Mouse (Mus musculus) hindbrain, embryonic 12.5 days (tissue): ENCODE data around the gene Ociad1. TPM values are rescaled to one million over a fixed set of nuclear protein-coding genes. Genes with fewer than 3 reads are reported as not detected.

ENCODE experiments used
- ATAC-seq: fragments of 200-750 bp; cut with Nextera tagmentation; 2 replicates; pipeline ENCODE4 v1.8.0; 2017; ENCODE audit warnings: moderate TSS enrichment; ENCODE audit not compliant: low FRiP score
- H3K27ac ChIP-seq: fragments of 300-500 bp; sonication (generic); 2 replicates; pipeline ENCODE4 v1.5.1; 2016; ENCODE audit warnings: mild to moderate bottlenecking
- H3K27me3 ChIP-seq: fragments of 300-500 bp; sonication (generic); 2 replicates; pipeline ENCODE4 v1.6.1; 2016; ENCODE audit warnings: mild to moderate bottlenecking
- H3K36me3 ChIP-seq: fragments of 300-500 bp; sonication (generic); 2 replicates; pipeline ENCODE4 v1.6.1; 2016; ENCODE audit warnings: mild to moderate bottlenecking
- H3K4me1 ChIP-seq: fragments of 300-500 bp; sonication (generic); 2 replicates; pipeline ENCODE4 v1.6.1; 2016
- H3K4me2 ChIP-seq: fragments of 300-500 bp; sonication (generic); replicated peaks from 2 replicates; pipeline ENCODE4 v1.6.1; 2016; ENCODE audit warnings: mild to moderate bottlenecking
- H3K4me3 ChIP-seq: fragments of 300-500 bp; sonication (generic); 2 replicates; pipeline ENCODE4 v1.5.1; 2016; ENCODE audit warnings: mild to moderate bottlenecking
- H3K9ac ChIP-seq: fragments of 300-500 bp; sonication (generic); 2 replicates; pipeline ENCODE4 v1.6.1; 2016; ENCODE audit warnings: mild to moderate bottlenecking, moderate library complexity
- H3K9me3 ChIP-seq: fragments of 300-500 bp; sonication (generic); replicated peaks from 2 replicates; pipeline ENCODE4 v1.6.1; 2016; ENCODE audit warnings: mild to moderate bottlenecking
- WGBS: fragments of 180-500 bp; shearing (Covaris S2); methylation state at CpG from one replicate; pipeline ENCODE4 v1.1.7; 2016; 5-methylcytosine and 5-hydroxymethylcytosine counted together
- polyA plus RNA-seq: library from polyadenylated mRNA; unstranded; fragments of >200 nt; fragmentation: Nextera tagmentation; extraction: Ambion mirVana; gene quantifications from 2 replicates; pipeline ENCODE4 v1.2.1, GENCODE M21; 2016

Gene Ociad1
- polyA plus RNA-seq, 1 experiment from 2014 or later, result 207 TPM

DNA sequence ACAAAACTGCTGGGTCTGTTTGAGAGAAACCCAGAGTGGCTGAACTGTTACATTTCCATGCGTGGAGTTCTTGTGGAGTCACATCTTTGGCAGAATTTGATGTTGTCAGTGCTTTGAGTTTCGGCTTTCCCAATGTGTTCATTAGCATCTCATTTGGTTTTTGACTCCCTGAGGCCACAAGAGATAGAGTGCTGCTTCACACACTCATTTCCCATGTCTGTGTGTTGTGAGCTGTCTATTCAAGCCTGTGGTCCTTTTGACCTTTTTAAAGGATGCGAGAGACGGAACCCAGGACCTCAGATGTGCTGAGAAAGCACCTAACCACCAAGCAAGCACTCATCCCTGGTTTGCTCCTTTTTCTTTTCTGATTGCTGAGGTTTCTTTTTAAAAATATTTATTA lies 52.7 kb downstream of the Ociad1 start:
- 85% methylated on average over 4 of the region's 4 CpGs for WGBS
- Histone ChIP-seq H3K4me3 (no peak overlapping the region), H3K9ac (no peak overlapping the region), H3K36me3 (no peaks in the 10 kb centered on the region), H3K4me2 (no peak overlapping the region), H3K4me1 (0 out of 2 replicates have a peak, but pooled peaks cover 2% of the 10 kb centered on the region), H3K27me3 (no peaks in the 10 kb centered on the region), H3K27ac (no peak overlapping the region), H3K9me3 (no peaks in the 10 kb centered on the region)
- ATAC-seq, result no peak

DNA sequence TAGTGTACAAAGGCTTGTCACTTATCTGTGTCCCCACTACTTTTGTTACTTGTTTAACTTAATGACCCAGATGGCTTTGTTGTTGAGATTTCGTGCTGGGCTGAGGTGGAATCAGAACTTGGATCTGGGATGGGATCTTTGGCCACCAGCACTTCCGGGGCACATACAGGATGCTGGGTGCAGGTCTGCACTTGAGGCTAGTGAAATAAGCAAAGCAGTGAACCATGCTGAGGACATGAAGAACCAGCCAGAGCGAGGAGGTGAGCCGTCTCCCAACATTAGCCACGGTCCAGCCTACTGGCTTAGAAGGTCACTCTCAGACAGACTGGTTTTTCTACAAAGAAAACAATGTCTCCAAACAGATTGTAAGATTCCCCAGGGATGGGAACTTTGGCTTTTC lies 56.9 kb downstream of the Ociad1 start:
- no peak overlapping the region for H3K27ac ChIP-seq
- ATAC-seq, result no peak
- no peak overlapping the region for H3K9ac ChIP-seq
- no peaks in the 10 kb centered on the region for H3K27me3 ChIP-seq
- no peaks in the 10 kb centered on the region for H3K9me3 ChIP-seq
- H3K36me3 ChIP-seq, result no peaks in the 10 kb centered on the region
- WGBS, result 48% methylated on average over 5 of the region's 5 CpGs
- H3K4me1 ChIP-seq, result 0 out of 2 replicates have a peak, but pooled peaks cover 9% of the 10 kb centered on the region
- no peak overlapping the region for H3K4me2 ChIP-seq
- H3K4me3 ChIP-seq, result no peak overlapping the region

DNA sequence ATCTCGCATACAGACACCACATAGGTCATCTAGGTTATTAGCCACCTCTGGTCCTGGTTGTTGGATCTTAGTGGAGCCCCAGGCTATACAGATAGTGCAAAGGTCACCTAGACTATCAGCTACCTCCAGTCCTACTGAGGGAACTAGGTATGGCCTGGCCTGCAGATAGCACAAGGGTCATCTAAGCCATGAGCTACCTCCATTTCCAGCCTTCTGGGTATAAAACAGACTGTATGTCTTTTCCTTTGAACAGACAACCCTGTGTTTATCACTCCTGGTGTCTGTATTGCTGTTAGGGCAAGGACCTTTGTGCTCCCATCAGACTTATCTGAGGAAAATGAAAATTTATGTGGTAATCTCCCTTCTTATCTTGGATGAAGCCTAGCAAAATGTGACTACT lies 59.2 kb downstream of the Ociad1 start:
- Histone ChIP-seq H3K36me3 (no peaks in the 10 kb centered on the region), H3K9ac (no peak overlapping the region), H3K27ac (no peak overlapping the region), H3K4me1 (0 out of 2 replicates have a peak, but pooled peaks cover 9% of the 10 kb centered on the region), H3K27me3 (no peaks in the 10 kb centered on the region), H3K4me2 (no peak overlapping the region), H3K9me3 (no peaks in the 10 kb centered on the region), H3K4me3 (no peak overlapping the region)
- ATAC-seq, result no peak
- 94% methylated on average over 1 of the region's 1 CpGs for WGBS

DNA sequence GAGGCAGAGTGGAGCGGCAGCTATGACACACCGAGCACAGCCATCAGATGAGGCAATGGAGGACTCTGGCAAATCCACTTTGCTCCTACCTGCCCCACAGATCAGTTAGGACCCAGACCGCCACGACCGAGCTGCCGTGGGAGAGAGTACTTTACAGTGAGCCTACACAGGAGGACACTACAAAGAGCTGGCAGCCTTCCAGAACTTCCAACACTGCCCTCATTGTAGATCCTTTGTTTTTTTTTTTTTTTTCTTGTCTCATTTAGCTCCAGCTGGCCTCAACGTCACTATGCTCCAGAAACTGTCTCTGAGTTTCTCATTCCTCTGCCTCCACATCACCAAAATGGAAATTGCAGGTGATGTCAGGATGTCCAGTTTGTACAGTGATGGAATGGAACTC lies 60.9 kb downstream of the Ociad1 start:
- no peaks in the 10 kb centered on the region for H3K9me3 ChIP-seq
- no peak overlapping the region for H3K27ac ChIP-seq
- 58% methylated on average over 7 of the region's 7 CpGs for WGBS
- no peak overlapping the region for H3K9ac ChIP-seq
- no peak overlapping the region for H3K4me2 ChIP-seq
- no peak overlapping the region for H3K4me3 ChIP-seq
- no peaks in the 10 kb centered on the region for H3K36me3 ChIP-seq
- H3K27me3 ChIP-seq, result no peaks in the 10 kb centered on the region
- 0 out of 2 replicates have a peak, but pooled peaks cover 9% of the 10 kb centered on the region for H3K4me1 ChIP-seq
- no peak for ATAC-seq

DNA sequence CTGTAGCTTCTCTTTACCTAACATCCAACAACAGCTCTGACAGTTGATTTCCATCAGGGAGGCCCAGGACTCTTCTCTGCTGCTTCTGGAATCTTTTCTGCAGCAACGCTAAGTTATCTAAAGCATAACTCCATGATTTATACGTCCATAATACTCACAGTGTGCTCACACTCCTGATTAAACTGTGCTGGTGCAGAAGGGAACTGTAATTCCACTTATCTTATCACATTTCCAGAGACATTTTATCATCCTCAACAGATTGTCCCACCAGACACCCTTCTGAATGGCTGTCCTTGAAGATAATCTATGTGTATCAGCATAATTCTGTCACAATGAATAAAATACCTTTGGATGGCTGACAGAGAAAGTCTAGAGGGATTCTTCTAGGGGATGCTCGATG lies 61.4 kb downstream of the Ociad1 start:
- no peak overlapping the region for H3K27ac ChIP-seq

DNA sequence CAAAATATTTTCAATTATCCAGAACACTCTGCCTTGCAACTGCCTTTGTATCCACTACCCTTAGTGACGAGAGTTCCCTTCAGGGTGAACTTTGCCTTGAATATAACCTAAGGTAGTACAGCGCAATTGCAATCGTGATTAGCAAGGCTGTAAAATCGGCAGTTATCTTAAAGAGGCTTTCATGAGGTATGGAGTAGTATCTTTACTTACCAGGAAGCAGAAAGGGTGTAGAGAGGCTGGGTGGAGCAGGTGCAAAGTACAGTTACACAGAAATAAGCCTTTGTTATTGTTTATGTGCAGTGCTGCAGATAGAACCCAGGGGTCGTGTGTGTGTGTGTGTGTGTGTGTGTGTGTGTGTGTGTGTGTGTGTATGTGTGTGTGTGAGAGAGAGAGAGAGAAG lies 62.8 kb downstream of the Ociad1 start:
- no peak overlapping the region for H3K4me2 ChIP-seq
- ATAC-seq, result no peak
- H3K27me3 ChIP-seq, result no peaks in the 10 kb centered on the region
- WGBS, result 80% methylated on average over 5 of the region's 5 CpGs
- no peaks in the 10 kb centered on the region for H3K36me3 ChIP-seq
- H3K9me3 ChIP-seq, result no peaks in the 10 kb centered on the region
- no peak overlapping the region for H3K27ac ChIP-seq
- 0 out of 2 replicates have a peak, but pooled peaks cover 7% of the 10 kb centered on the region for H3K4me1 ChIP-seq
- no peak overlapping the region for H3K4me3 ChIP-seq
- H3K9ac ChIP-seq, result no peak overlapping the region

More for the DNA sequence above, 61.4 kb downstream of the Ociad1 start:
- Histone ChIP-seq H3K4me3 (no peak overlapping the region), H3K36me3 (no peaks in the 10 kb centered on the region), H3K27me3 (no peaks in the 10 kb centered on the region), H3K4me1 (0 out of 2 replicates have a peak, but pooled peaks cover 9% of the 10 kb centered on the region), H3K4me2 (no peak overlapping the region), H3K9me3 (no peaks in the 10 kb centered on the region), H3K9ac (no peak overlapping the region)
- ATAC-seq, result no peak
- 69% methylated on average over 3 of the region's 3 CpGs for WGBS

DNA sequence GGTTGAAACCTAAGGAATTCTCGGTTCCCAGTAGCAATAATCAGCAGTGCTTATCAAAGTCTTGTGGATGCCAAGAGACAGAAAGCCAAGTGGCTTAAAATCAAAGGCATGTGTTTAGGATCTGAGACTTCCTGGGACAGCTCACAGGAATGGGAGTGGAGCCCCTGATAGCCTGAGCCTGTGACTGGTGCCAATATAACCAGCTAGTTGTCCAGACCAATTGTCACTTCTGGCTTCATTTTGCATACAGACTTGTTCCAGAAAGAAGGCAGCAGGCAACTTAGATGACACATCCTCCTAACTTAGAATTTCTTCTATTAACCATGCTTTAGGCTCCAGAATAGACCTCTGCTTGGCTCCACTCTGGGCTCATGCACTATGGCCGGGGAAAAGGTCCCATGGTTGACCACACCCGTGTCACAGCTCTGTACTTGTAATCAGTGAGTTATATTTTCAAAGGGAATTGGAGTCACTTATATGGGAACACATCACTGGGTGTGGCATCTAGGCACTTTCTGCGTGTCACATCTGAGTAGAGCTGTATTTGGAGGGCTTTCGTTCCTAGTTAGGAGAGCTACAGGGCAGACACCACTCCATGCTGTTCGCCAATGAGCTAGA lies 66.7 kb downstream of the Ociad1 start:
- H3K4me1 ChIP-seq, result no peaks in the 10 kb centered on the region

DNA sequence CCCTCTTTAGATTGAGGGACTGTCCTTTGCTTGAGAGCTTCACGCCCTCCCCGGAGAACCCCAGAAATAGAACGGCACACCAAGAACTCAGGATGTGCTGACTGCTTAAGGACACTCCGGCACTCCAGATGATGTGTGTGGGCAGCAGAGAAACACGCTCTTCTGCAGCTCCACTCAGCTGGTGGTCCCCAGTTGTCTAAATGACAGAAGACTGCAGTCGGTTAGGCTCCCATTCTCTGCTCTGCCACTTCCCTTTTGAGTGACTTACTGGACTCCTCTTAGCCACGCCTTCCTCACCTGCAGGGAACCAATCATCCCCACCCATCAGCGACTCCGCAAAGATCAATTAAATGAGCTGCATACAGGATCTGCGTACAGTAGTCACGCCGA lies 67.2 kb downstream of the Ociad1 start:
- Histone ChIP-seq H3K27ac (no peak overlapping the region), H3K9me3 (no peaks in the 10 kb centered on the region), H3K9ac (no peak overlapping the region), H3K27me3 (no peaks in the 10 kb centered on the region; the same call in 1 of the 2 replicates), H3K36me3 (no peaks in the 10 kb centered on the region), H3K4me3 (no peak overlapping the region), H3K4me2 (peak overlapping the region; percentile 36), H3K4me1 (no peaks in the 10 kb centered on the region)
- ATAC-seq, result no peak
- WGBS, result 30% methylated on average over 12 of the region's 12 CpGs

More for the DNA sequence above, 66.7 kb downstream of the Ociad1 start:
- no peak for ATAC-seq
- Histone ChIP-seq H3K4me3 (no peak overlapping the region), H3K36me3 (no peaks in the 10 kb centered on the region), H3K4me2 (peak overlapping the region; percentile 36), H3K27ac (no peak overlapping the region), H3K9ac (no peak overlapping the region), H3K9me3 (no peaks in the 10 kb centered on the region), H3K27me3 (no peaks in the 10 kb centered on the region; the same call in 1 of the 2 replicates)
- 79% methylated on average over 6 of the region's 6 CpGs for WGBS

DNA sequence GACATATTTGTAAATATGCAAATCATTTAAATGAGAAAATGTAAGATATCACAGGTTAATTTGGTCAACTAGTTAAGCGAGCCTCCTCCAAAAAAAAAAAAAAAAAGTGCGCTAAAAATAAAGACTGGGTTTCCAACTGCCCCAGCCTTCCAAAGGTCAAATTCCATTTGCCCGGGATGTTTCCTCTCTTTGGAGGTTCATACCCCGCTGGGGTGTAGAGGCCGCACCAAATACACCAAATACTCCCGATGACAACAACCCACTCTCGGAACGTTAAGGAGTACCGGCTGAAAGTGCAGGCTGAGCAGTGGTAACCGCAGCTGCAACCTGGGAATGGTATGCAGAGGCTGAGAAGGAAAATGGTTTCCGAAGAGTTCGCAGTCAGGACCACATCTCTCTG lies 67.7 kb downstream of the Ociad1 start:
- Histone ChIP-seq H3K4me1 (no peaks in the 10 kb centered on the region), H3K4me3 (no peak overlapping the region), H3K9ac (no peak overlapping the region), H3K4me2 (peak overlapping the region; percentile 36), H3K9me3 (no peaks in the 10 kb centered on the region), H3K27ac (no peak overlapping the region), H3K36me3 (no peaks in the 10 kb centered on the region), H3K27me3 (no peaks in the 10 kb centered on the region; the same call in 1 of the 2 replicates)
- ATAC-seq, result no peak
- 18% methylated on average over 12 of the region's 12 CpGs for WGBS

DNA sequence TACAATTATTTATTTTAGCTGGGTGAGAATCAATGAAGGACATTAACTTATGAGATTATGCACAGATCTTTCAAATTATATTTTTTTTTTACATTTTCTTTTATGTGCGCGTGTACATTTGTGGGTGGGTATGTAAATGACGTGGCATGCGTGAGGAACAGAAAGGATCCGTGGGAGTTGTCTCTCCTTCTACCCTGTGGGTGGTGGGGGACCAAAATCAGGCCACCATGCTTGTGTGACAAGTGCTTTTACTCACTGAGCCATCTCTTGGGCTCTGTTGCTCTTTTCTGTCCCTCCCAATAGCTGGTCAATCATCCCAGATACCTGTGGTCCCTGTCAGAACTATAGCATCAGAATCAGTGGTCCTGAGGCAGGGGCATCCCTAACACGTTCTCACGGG lies 69.8 kb downstream of the Ociad1 start:
- H3K9ac ChIP-seq, result no peak overlapping the region
- H3K4me2 ChIP-seq, result no peak overlapping the region
- H3K4me1 ChIP-seq, result no peaks in the 10 kb centered on the region
- H3K9me3 ChIP-seq, result no peaks in the 10 kb centered on the region
- no peak overlapping the region for H3K4me3 ChIP-seq
- no peaks in the 10 kb centered on the region for H3K36me3 ChIP-seq
- 88% methylated on average over 7 of the region's 7 CpGs for WGBS
- no peaks in the 10 kb centered on the region; the same call in 1 of the 2 replicates for H3K27me3 ChIP-seq
- no peak overlapping the region for H3K27ac ChIP-seq
- ATAC-seq, result no peak

DNA sequence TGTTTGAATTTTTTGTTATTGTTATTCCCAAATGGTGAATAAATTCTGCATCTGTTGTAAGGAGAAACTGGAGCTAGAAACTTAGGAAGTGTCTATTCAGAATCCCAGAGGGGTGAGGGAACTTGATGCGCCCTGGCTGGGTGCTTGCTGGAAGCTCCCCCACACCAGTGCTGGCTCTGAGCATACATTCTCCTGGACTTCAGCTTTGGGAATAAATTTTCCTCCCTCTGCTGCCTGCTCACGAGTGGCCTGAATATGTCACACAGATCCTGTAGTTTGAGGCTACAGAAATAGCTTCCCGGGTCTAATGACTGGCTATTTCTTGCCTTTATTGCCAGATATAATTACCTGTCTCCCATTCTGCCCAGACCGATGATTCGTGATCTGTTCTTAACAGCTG lies 70.2 kb downstream of the Ociad1 start:
- H3K27ac ChIP-seq, result no peak overlapping the region
- ATAC-seq, result no peak
- no peaks in the 10 kb centered on the region for H3K4me1 ChIP-seq
- H3K4me2 ChIP-seq, result no peak overlapping the region
- no peaks in the 10 kb centered on the region for H3K36me3 ChIP-seq
- no peak overlapping the region for H3K9ac ChIP-seq
- no peaks in the 10 kb centered on the region for H3K9me3 ChIP-seq
- no peaks in the 10 kb centered on the region; the same call in 1 of the 2 replicates for H3K27me3 ChIP-seq
- H3K4me3 ChIP-seq, result no peak overlapping the region
- WGBS, result 87% methylated on average over 5 of the region's 5 CpGs
